Mouse (Mus musculus) heart, adult 8-10 months (tissue): ENCODE measurements at regions not wholly inside any gene's neighbourhood (a gene's known extent, or its start where the extent isn't known, plus 50 kb on each side); places are given as distances from the start of the nearest gene placed in this dataset.
A peak's percentile ranks its signal among the peaks of the same experiment; 100 is the strongest.

Experiments
- DNase-seq: peaks from one replicate; pipeline ENCODE4 v3.0.0; 2022; ENCODE audit warnings: low spot score

GRCm38 (mm10) chr3:9200156-9200555, 409.7 kb downstream of the Zfp704 start:
- DNase-seq = peak; percentile 50

- no peak for DNase-seq
Observed at GRCm38 (mm10) chr3:9198652-9199332, 411.1 kb downstream of the Zfp704 start.

- DNase-seq = no peak
Observed at GRCm38 (mm10) chr3:9195781-9196180, 414.1 kb downstream of the Zfp704 start.

GRCm38 (mm10) chr3:9189366-9190287, 420.3 kb downstream of the Zfp704 start:
- DNase-seq = no peak

GRCm38 (mm10) chr3:9186364-9187120, 423.3 kb downstream of the Zfp704 start:
- no peak for DNase-seq

GRCm38 (mm10) chr3:9181576-9181975, 428.3 kb downstream of the Zfp704 start:
- DNase-seq = no peak

- no peak for DNase-seq
Observed at GRCm38 (mm10) chr3:9179641-9180040, 430.2 kb downstream of the Zfp704 start.

GRCm38 (mm10) chr3:9174517-9174832, 435.4 kb downstream of the Zfp704 start:
- no peak for DNase-seq

- DNase-seq = peak; percentile 52
Observed at GRCm38 (mm10) chr3:9173643-9174516, 436.0 kb downstream of the Zfp704 start.

- DNase-seq = no peak
Observed at GRCm38 (mm10) chr3:9171970-9172369, 437.9 kb downstream of the Zfp704 start.

- no peak for DNase-seq
Observed at GRCm38 (mm10) chr3:9168955-9169354, 440.9 kb downstream of the Zfp704 start.

- no peak for DNase-seq
Observed at GRCm38 (mm10) chr3:9159073-9159472, 450.8 kb downstream of the Zfp704 start.

- no peak for DNase-seq
Observed at GRCm38 (mm10) chr3:9154172-9154571, 455.7 kb downstream of the Zfp704 start.

- no peak for DNase-seq
Observed at GRCm38 (mm10) chr3:9153690-9154089, 456.2 kb downstream of the Zfp704 start.

- no peak for DNase-seq
Observed at GRCm38 (mm10) chr3:9152256-9152655, 457.6 kb downstream of the Zfp704 start.

- no peak for DNase-seq
Observed at GRCm38 (mm10) chr3:9151590-9151989, 458.3 kb downstream of the Zfp704 start.

- no peak for DNase-seq
Observed at GRCm38 (mm10) chr3:9148605-9149004, 461.3 kb downstream of the Zfp704 start.

GRCm38 (mm10) chr3:9146481-9146880, 463.4 kb downstream of the Zfp704 start:
- no peak for DNase-seq

GRCm38 (mm10) chr3:9145612-9146011, 464.3 kb downstream of the Zfp704 start:
- DNase-seq = no peak

- no peak for DNase-seq
Observed at GRCm38 (mm10) chr3:9141836-9142235, 468.0 kb downstream of the Zfp704 start.

GRCm38 (mm10) chr3:9137131-9137874, 472.6 kb downstream of the Zfp704 start:
- no peak for DNase-seq
